Mouse (Mus musculus) liver, embryonic 16.5 days (tissue): ENCODE measurements at regions not wholly inside any gene's neighbourhood (a gene's known extent, or its start where the extent isn't known, plus 50 kb on each side); places are given as distances from the start of the nearest gene placed in this dataset.

Experiments
- ATAC-seq: fragments of 200-750 bp; cut with Nextera tagmentation; 2 replicates; pipeline ENCODE4 v1.8.0; 2017; ENCODE audit warnings: low read depth, mild to moderate bottlenecking, moderate number of reproducible peaks, moderate library complexity
- H3K27ac ChIP-seq: fragments of 300-500 bp; sonication (generic); 2 replicates; pipeline ENCODE4 v1.5.1; 2014; ENCODE audit warnings: mild to moderate bottlenecking, low read length
- H3K27me3 ChIP-seq: fragments of 300-500 bp; sonication (generic); 2 replicates; pipeline ENCODE4 v1.6.1; 2014; ENCODE audit warnings: low read depth, low read length, mixed read lengths; ENCODE audit not compliant: control insufficient read depth, insufficient read depth
- H3K36me3 ChIP-seq: fragments of 300-500 bp; sonication (generic); 2 replicates; pipeline ENCODE4 v1.6.1; 2014; ENCODE audit warnings: mild to moderate bottlenecking; ENCODE audit not compliant: control insufficient read depth, insufficient read depth
- H3K4me1 ChIP-seq: fragments of 300-500 bp; sonication (generic); 2 replicates; pipeline ENCODE4 v1.6.1; 2014; ENCODE audit warnings: low read depth, low read length, mixed read lengths; ENCODE audit not compliant: control insufficient read depth
- H3K4me2 ChIP-seq: fragments of 300-500 bp; sonication (generic); 2 replicates; pipeline ENCODE4 v1.6.1; 2014; ENCODE audit warnings: low read depth, low read length, mixed read lengths
- H3K4me3 ChIP-seq: fragments of 300-500 bp; sonication (generic); 2 replicates; pipeline ENCODE4 v1.5.1; 2014; ENCODE audit warnings: low read depth, mild to moderate bottlenecking, low read length
- H3K9ac ChIP-seq: fragments of 300-500 bp; sonication (generic); 2 replicates; pipeline ENCODE4 v1.6.1; 2014; ENCODE audit warnings: low read depth, low read length
- H3K9me3 ChIP-seq: fragments of 300-500 bp; sonication (generic); replicated peaks from 2 replicates; pipeline ENCODE4 v1.6.1; 2016; ENCODE audit warnings: low read length; ENCODE audit not compliant: control insufficient read depth
- WGBS: fragments of 180-500 bp; shearing (Covaris S2); extraction: QIAGEN DNeasy Blood & Tissue Kit; methylation state at CpG from one replicate; pipeline ENCODE4 v1.1.7; 2014; ENCODE audit not compliant: insufficient replicate concordance; 5-methylcytosine and 5-hydroxymethylcytosine counted together

- WGBS = 34% methylated on average over 1 of the region's 1 CpGs
- no peaks in the 10 kb centered on the region for H3K9me3 ChIP-seq
- no peak for ATAC-seq
- H3K4me2 ChIP-seq = no peak overlapping the region
- H3K4me1 ChIP-seq = no peaks in the 10 kb centered on the region
- H3K36me3 ChIP-seq = no peaks in the 10 kb centered on the region
- no peak overlapping the region for H3K9ac ChIP-seq
- no peak overlapping the region for H3K4me3 ChIP-seq
- H3K27me3 ChIP-seq = no peaks in the 10 kb centered on the region
- no peak overlapping the region for H3K27ac ChIP-seq
These were observed 229.8 kb upstream of the Nrip1 start for GRCm38 (mm10) chr16:76603431-76603830.

- no peak for ATAC-seq
- WGBS = 69% methylated on average over 10 of the region's 10 CpGs
- no peaks in the 10 kb centered on the region for H3K27me3 ChIP-seq
- H3K9me3 ChIP-seq = no peaks in the 10 kb centered on the region
- no peaks in the 10 kb centered on the region for H3K4me1 ChIP-seq
- H3K9ac ChIP-seq = no peak overlapping the region
- no peak overlapping the region for H3K4me3 ChIP-seq
- no peak overlapping the region for H3K4me2 ChIP-seq
- no peak overlapping the region for H3K27ac ChIP-seq
- H3K36me3 ChIP-seq = no peaks in the 10 kb centered on the region
These were observed 226.5 kb upstream of the Nrip1 start for GRCm38 (mm10) chr16:76600131-76600530.

DNA sequence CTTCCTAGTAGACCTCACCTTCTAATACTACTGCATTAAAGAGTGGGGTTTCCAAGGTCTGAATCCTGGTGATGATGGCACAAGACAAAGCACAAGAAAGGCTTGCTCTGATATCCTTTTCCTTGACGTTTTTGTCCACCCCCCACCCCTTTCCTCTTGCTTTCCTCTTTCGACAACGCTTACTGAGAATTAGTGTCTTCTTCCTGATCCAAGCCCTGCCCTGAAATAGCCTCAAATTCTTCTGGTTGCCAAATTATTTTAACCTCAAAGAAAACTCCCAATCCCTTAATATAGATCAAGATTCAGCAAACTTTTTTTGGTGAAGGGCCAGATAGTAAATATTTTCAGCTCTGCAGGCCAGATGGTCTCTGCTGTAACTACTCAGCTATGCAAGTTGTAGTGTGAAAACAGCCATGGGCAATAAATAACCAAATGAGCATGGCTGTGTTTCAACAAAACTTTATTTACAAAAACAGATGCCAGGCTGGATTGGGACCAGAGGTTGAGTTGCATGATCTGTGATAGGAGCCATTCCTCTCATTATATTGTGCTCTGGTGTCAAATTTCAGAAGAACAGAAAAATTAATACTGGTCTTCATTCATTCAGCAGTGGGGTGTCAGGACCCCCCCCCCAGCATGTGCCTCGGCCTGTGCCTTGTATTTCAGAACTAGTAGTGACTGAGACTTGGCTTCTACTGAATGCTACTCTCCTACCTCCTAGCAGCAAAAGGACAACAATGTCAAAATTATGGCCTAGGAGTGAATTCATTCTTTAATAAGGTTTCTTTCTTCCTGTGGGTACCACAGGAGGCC is 218.5 kb upstream of the Nrip1 start:
- Histone ChIP-seq H3K4me1 (no peaks in the 10 kb centered on the region), H3K4me3 (no peak overlapping the region), H3K9ac (no peak overlapping the region), H3K36me3 (no peaks in the 10 kb centered on the region), H3K27me3 (no peaks in the 10 kb centered on the region), H3K9me3 (no peaks in the 10 kb centered on the region), H3K27ac (no peak overlapping the region), H3K4me2 (no peak overlapping the region)
- ATAC-seq = no peak
- whole genome bisulfite sequencing = 50% methylated on average over 4 of the region's 4 CpGs

DNA sequence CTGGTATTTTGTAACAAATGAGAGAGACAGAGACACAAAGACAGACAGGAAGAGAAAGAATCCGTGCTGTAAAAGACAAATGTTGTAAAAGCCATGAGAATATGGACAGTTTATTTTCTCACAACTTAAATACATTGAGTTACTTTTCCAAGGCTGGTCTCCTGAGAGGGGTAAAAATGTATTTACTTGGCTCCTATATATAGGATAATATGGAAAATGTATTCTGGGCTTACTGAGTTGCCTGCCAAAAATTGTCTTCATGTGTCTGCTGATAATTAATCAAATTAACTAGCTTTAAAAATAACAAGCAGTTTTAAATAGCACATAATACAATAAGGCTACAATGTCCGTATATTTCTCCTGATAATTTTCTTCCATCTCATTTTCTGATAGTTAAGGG is 216.2 kb upstream of the Nrip1 start:
- Histone ChIP-seq H3K4me1 (no peaks in the 10 kb centered on the region), H3K4me3 (no peak overlapping the region), H3K27me3 (no peaks in the 10 kb centered on the region), H3K27ac (no peak overlapping the region), H3K9ac (no peak overlapping the region), H3K36me3 (no peaks in the 10 kb centered on the region), H3K4me2 (no peak overlapping the region), H3K9me3 (no peaks in the 10 kb centered on the region)
- no peak for ATAC-seq
- 47% methylated on average over 2 of the region's 2 CpGs for WGBS

DNA sequence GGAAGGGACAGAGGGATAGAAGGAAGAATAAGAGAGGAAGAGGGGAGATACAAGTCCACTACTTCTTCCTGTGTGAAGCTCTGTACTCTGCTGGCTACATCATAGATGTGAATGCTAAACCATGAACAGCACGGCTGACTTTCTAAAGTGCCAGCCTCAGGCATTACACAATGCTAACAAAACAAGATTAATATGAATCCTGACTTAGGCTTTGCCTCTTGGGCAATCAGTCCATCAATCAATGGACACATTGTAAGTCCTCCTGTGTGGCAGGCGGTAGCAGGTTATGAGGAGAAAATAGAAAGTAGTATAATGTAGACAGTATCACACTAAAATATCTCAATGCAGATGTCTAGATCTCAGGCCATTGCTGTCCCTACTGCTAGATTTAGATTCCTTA is 203.6 kb upstream of the Nrip1 start:
- H3K27me3 ChIP-seq = no peaks in the 10 kb centered on the region
- H3K4me2 ChIP-seq = no peak overlapping the region
- no peak for ATAC-seq
- H3K36me3 ChIP-seq = no peaks in the 10 kb centered on the region
- 59% methylated on average over 2 of the region's 2 CpGs for WGBS
- H3K9ac ChIP-seq = no peak overlapping the region
- H3K4me1 ChIP-seq = no peaks in the 10 kb centered on the region
- no peaks in the 10 kb centered on the region for H3K9me3 ChIP-seq
- no peak overlapping the region for H3K27ac ChIP-seq
- no peak overlapping the region for H3K4me3 ChIP-seq

GRCm38 (mm10) chr16:76575281-76575680 is 201.7 kb upstream of the Nrip1 start:
- Histone ChIP-seq H3K4me1 (no peaks in the 10 kb centered on the region), H3K4me3 (no peak overlapping the region), H3K9me3 (no peaks in the 10 kb centered on the region), H3K9ac (no peak overlapping the region), H3K27me3 (no peaks in the 10 kb centered on the region), H3K4me2 (no peak overlapping the region), H3K36me3 (no peaks in the 10 kb centered on the region), H3K27ac (no peak overlapping the region)
- ATAC-seq = no peak
- WGBS = 65% methylated on average over 3 of the region's 3 CpGs

- Histone ChIP-seq H3K4me2 (no peak overlapping the region), H3K4me1 (no peaks in the 10 kb centered on the region), H3K9me3 (no peaks in the 10 kb centered on the region), H3K27ac (no peak overlapping the region), H3K9ac (no peak overlapping the region), H3K36me3 (no peaks in the 10 kb centered on the region), H3K27me3 (no peaks in the 10 kb centered on the region), H3K4me3 (no peak overlapping the region)
- no peak for ATAC-seq
- WGBS = 29% methylated on average over 11 of the region's 11 CpGs
These were observed 192.6 kb upstream of the Nrip1 start for GRCm38 (mm10) chr16:76566220-76566619.

DNA sequence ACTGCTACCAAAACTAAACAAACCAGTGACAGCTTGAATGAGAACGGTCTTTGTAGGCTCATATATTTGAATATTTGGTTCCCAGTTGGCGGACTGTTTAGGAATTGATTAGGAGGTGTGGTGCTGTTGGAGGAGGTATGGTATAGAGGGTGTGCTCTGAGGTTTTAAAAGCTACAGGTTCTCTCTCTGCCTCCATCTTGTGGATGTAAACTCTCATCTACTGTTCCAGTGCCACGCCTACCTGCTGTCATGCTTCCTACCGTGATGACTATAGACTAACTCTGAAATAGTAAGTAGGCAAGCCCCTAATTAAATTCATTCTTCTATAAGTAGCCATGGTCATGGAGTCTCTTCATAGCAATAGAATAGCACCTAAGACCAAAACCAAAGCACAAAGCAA is 181.2 kb upstream of the Nrip1 start:
- Histone ChIP-seq H3K27ac (no peak overlapping the region), H3K9ac (no peak overlapping the region), H3K4me2 (no peak overlapping the region), H3K36me3 (no peaks in the 10 kb centered on the region), H3K4me1 (no peaks in the 10 kb centered on the region), H3K4me3 (no peak overlapping the region), H3K9me3 (no peaks in the 10 kb centered on the region), H3K27me3 (no peaks in the 10 kb centered on the region)
- WGBS = 61% methylated on average over 4 of the region's 4 CpGs
- ATAC-seq = no peak

DNA sequence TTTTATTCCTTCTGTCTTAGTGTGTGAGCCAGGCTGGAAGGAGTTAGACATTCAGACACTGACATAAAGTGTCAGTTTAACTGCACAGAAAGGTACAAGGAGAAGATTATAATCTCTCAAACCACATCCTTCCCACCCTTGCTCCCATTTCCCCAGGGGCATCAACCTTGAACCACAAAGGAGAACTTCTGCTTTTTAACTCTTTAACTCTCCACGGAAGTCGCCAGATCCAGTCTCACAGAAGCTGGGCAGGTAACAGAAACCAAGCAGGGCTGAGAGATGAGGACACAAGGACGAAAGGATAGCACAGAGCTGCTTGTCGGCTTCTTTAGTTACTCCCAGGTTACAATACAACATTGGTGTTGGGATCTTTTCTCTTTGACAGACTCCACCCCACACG is 176.0 kb upstream of the Nrip1 start:
- Histone ChIP-seq H3K4me1 (no peaks in the 10 kb centered on the region), H3K27me3 (no peaks in the 10 kb centered on the region), H3K36me3 (no peaks in the 10 kb centered on the region), H3K27ac (no peak overlapping the region), H3K9me3 (no peaks in the 10 kb centered on the region), H3K9ac (no peak overlapping the region), H3K4me3 (no peak overlapping the region), H3K4me2 (no peak overlapping the region)
- no peak for ATAC-seq
- WGBS = 23% methylated on average over 5 of the region's 5 CpGs
